Mouse (Mus musculus) neural tube, embryonic 13.5 days (tissue): Measurements from ENCODE around the gene Dgkg. TPM values are rescaled to one million over a fixed set of nuclear protein-coding genes. Genes with fewer than 3 reads are reported as not detected.

Source experiments
- ATAC-seq: fragments of 200-750 bp; cut with Nextera tagmentation; 2 replicates; pipeline ENCODE4 v1.8.0; 2017; ENCODE audit warnings: low read depth, mild to moderate bottlenecking, moderate TSS enrichment, moderate library complexity
- H3K27ac ChIP-seq: fragments of 300-500 bp; sonication (generic); replicated peaks from 2 replicates; pipeline ENCODE4 v1.5.1; 2015; ENCODE audit warnings: moderate library complexity, mild to moderate bottlenecking, inconsistent platforms
- H3K27me3 ChIP-seq: fragments of 300-500 bp; sonication (generic); 2 replicates; pipeline ENCODE4 v1.6.1; 2015; ENCODE audit warnings: mild to moderate bottlenecking, inconsistent platforms
- H3K36me3 ChIP-seq: fragments of 300-500 bp; sonication (generic); 2 replicates; pipeline ENCODE4 v1.6.1; 2015; ENCODE audit warnings: mild to moderate bottlenecking, inconsistent platforms
- H3K4me1 ChIP-seq: fragments of 300-500 bp; sonication (generic); replicated peaks from 2 replicates; pipeline ENCODE4 v1.6.1; 2015; ENCODE audit warnings: inconsistent platforms
- H3K4me2 ChIP-seq: fragments of 300-500 bp; sonication (generic); 2 replicates; pipeline ENCODE4 v1.6.1; 2015; ENCODE audit warnings: inconsistent platforms, mild to moderate bottlenecking, moderate library complexity
- H3K4me3 ChIP-seq: fragments of 300-500 bp; sonication (generic); 2 replicates; pipeline ENCODE4 v1.5.1; 2015; ENCODE audit warnings: mild to moderate bottlenecking, inconsistent platforms
- H3K9ac ChIP-seq: fragments of 300-500 bp; sonication (generic); 2 replicates; pipeline ENCODE4 v1.6.1; 2015; ENCODE audit warnings: moderate library complexity, mild to moderate bottlenecking, inconsistent platforms
- H3K9me3 ChIP-seq: fragments of 300-500 bp; sonication (generic); 2 replicates; pipeline ENCODE4 v1.6.1; 2016; ENCODE audit warnings: inconsistent platforms
- WGBS: fragments of 180-500 bp; shearing (Covaris S2); methylation state at CpG from one replicate; pipeline ENCODE4 v1.1.7; 2015; 5-methylcytosine and 5-hydroxymethylcytosine counted together
- polyA plus RNA-seq: library from polyadenylated mRNA; unstranded; fragments of >200 nt; fragmentation: Nextera tagmentation; extraction: Ambion mirVana; gene quantifications from 2 replicates; pipeline ENCODE4 v1.2.1, GENCODE M21; 2015

The Dgkg gene
- polyA plus RNA-seq, 1 experiment from 2014 or later, result 0.82 TPM

GRCm38 (mm10) chr16:22501855-22502254, 155.2 kb downstream of the Dgkg start:
- no peaks in the 10 kb centered on the region for H3K27me3 ChIP-seq
- H3K9me3 ChIP-seq, result no peaks in the 10 kb centered on the region
- H3K4me2 ChIP-seq, result no peak overlapping the region
- no peak overlapping the region for H3K27ac ChIP-seq
- ATAC-seq, result no peak
- WGBS, result 91% methylated on average over 6 of the region's 6 CpGs
- no peak overlapping the region for H3K4me3 ChIP-seq
- H3K36me3 ChIP-seq, result no peaks in the 10 kb centered on the region
- H3K4me1 ChIP-seq, result 0 out of 2 replicates have a peak, but pooled peaks cover 3% of the 10 kb centered on the region
- H3K9ac ChIP-seq, result no peak overlapping the region

GRCm38 (mm10) chr16:22500561-22500960, 156.5 kb downstream of the Dgkg start:
- H3K36me3 ChIP-seq, result no peaks in the 10 kb centered on the region
- no peak for ATAC-seq
- no peaks in the 10 kb centered on the region for H3K9me3 ChIP-seq
- no peak overlapping the region for H3K9ac ChIP-seq
- no peaks in the 10 kb centered on the region for H3K27me3 ChIP-seq
- H3K4me3 ChIP-seq, result no peak overlapping the region
- WGBS, result 84% methylated on average over 5 of the region's 5 CpGs
- H3K4me2 ChIP-seq, result no peak overlapping the region
- no peak overlapping the region for H3K27ac ChIP-seq
- 0 out of 2 replicates have a peak, but pooled peaks cover 3% of the 10 kb centered on the region for H3K4me1 ChIP-seq

GRCm38 (mm10) chr16:22499951-22500350, 157.1 kb downstream of the Dgkg start:
- H3K27me3 ChIP-seq, result no peaks in the 10 kb centered on the region
- 0 out of 2 replicates have a peak, but pooled peaks cover under 1% of the 10 kb centered on the region for H3K4me1 ChIP-seq
- H3K4me2 ChIP-seq, result no peak overlapping the region
- H3K9me3 ChIP-seq, result no peaks in the 10 kb centered on the region
- no peak for ATAC-seq
- H3K4me3 ChIP-seq, result no peak overlapping the region
- no peaks in the 10 kb centered on the region for H3K36me3 ChIP-seq
- WGBS, result 95% methylated on average over 5 of the region's 5 CpGs
- H3K27ac ChIP-seq, result no peak overlapping the region
- no peak overlapping the region for H3K9ac ChIP-seq

GRCm38 (mm10) chr16:22499447-22499846, 157.6 kb downstream of the Dgkg start:
- 81% methylated on average over 3 of the region's 3 CpGs for WGBS
- H3K4me3 ChIP-seq, result no peak overlapping the region
- H3K9ac ChIP-seq, result no peak overlapping the region
- no peak overlapping the region for H3K4me2 ChIP-seq
- no peaks in the 10 kb centered on the region for H3K4me1 ChIP-seq
- no peaks in the 10 kb centered on the region for H3K36me3 ChIP-seq
- no peaks in the 10 kb centered on the region for H3K9me3 ChIP-seq
- no peak overlapping the region for H3K27ac ChIP-seq
- no peaks in the 10 kb centered on the region for H3K27me3 ChIP-seq
- no peak for ATAC-seq

GRCm38 (mm10) chr16:22497976-22498375, 159.0 kb downstream of the Dgkg start:
- no peak overlapping the region for H3K4me2 ChIP-seq
- H3K27me3 ChIP-seq, result no peaks in the 10 kb centered on the region
- no peak overlapping the region for H3K27ac ChIP-seq
- H3K4me1 ChIP-seq, result no peaks in the 10 kb centered on the region
- H3K9ac ChIP-seq, result no peak overlapping the region
- no peak overlapping the region for H3K4me3 ChIP-seq
- WGBS, result 76% methylated on average over 3 of the region's 3 CpGs
- H3K9me3 ChIP-seq, result no peaks in the 10 kb centered on the region
- H3K36me3 ChIP-seq, result no peaks in the 10 kb centered on the region
- ATAC-seq, result no peak

GRCm38 (mm10) chr16:22495259-22495658, 161.8 kb downstream of the Dgkg start:
- Histone ChIP-seq H3K36me3 (no peaks in the 10 kb centered on the region), H3K4me1 (no peaks in the 10 kb centered on the region), H3K9ac (no peak overlapping the region), H3K27ac (no peak overlapping the region), H3K27me3 (no peaks in the 10 kb centered on the region), H3K4me3 (no peak overlapping the region), H3K9me3 (no peaks in the 10 kb centered on the region), H3K4me2 (no peak overlapping the region)
- 78% methylated on average over 5 of the region's 5 CpGs for WGBS
- no peak for ATAC-seq

GRCm38 (mm10) chr16:22494815-22495214, 162.2 kb downstream of the Dgkg start:
- no peaks in the 10 kb centered on the region for H3K4me1 ChIP-seq
- H3K4me3 ChIP-seq, result no peak overlapping the region
- H3K9ac ChIP-seq, result no peak overlapping the region
- no peak overlapping the region for H3K4me2 ChIP-seq
- no peaks in the 10 kb centered on the region for H3K27me3 ChIP-seq
- no peak for ATAC-seq
- H3K9me3 ChIP-seq, result no peaks in the 10 kb centered on the region
- WGBS, result 82% methylated on average over 5 of the region's 5 CpGs
- no peak overlapping the region for H3K27ac ChIP-seq
- H3K36me3 ChIP-seq, result no peaks in the 10 kb centered on the region

- H3K4me3 ChIP-seq, result no peak overlapping the region
- 72% methylated on average over 4 of the region's 4 CpGs for WGBS
- no peaks in the 10 kb centered on the region for H3K36me3 ChIP-seq
- no peak overlapping the region for H3K27ac ChIP-seq
- H3K4me2 ChIP-seq, result no peak overlapping the region
- H3K9me3 ChIP-seq, result no peaks in the 10 kb centered on the region
- no peak overlapping the region for H3K9ac ChIP-seq
- no peak for ATAC-seq
- H3K4me1 ChIP-seq, result no peaks in the 10 kb centered on the region
- H3K27me3 ChIP-seq, result no peaks in the 10 kb centered on the region
These were observed 163.6 kb downstream of the Dgkg start for GRCm38 (mm10) chr16:22493396-22493795.

GRCm38 (mm10) chr16:22491446-22492166, 165.4 kb downstream of the Dgkg start:
- no peaks in the 10 kb centered on the region for H3K9me3 ChIP-seq
- H3K4me2 ChIP-seq, result no peak overlapping the region
- H3K4me3 ChIP-seq, result no peak overlapping the region
- no peak overlapping the region for H3K27ac ChIP-seq
- H3K9ac ChIP-seq, result no peak overlapping the region
- H3K4me1 ChIP-seq, result no peaks in the 10 kb centered on the region
- WGBS, result 82% methylated on average over 9 of the region's 9 CpGs
- H3K36me3 ChIP-seq, result no peaks in the 10 kb centered on the region
- no peaks in the 10 kb centered on the region for H3K27me3 ChIP-seq
- ATAC-seq, result no peak

- no peak for ATAC-seq
- H3K9me3 ChIP-seq, result no peaks in the 10 kb centered on the region
- H3K9ac ChIP-seq, result no peak overlapping the region
- H3K36me3 ChIP-seq, result no peaks in the 10 kb centered on the region
- H3K27ac ChIP-seq, result no peak overlapping the region
- H3K27me3 ChIP-seq, result no peaks in the 10 kb centered on the region
- 100% methylated on average over 1 of the region's 1 CpGs for WGBS
- no peaks in the 10 kb centered on the region for H3K4me1 ChIP-seq
- H3K4me3 ChIP-seq, result no peak overlapping the region
- H3K4me2 ChIP-seq, result no peak overlapping the region
These were observed 173.1 kb downstream of the Dgkg start for GRCm38 (mm10) chr16:22483900-22484299.

GRCm38 (mm10) chr16:22479322-22479721, 177.7 kb downstream of the Dgkg start:
- ATAC-seq, result no peak
- no peak overlapping the region for H3K4me2 ChIP-seq
- H3K9me3 ChIP-seq, result no peaks in the 10 kb centered on the region
- H3K27ac ChIP-seq, result no peak overlapping the region
- H3K4me3 ChIP-seq, result no peak overlapping the region
- H3K9ac ChIP-seq, result no peak overlapping the region
- 96% methylated on average over 8 of the region's 8 CpGs for WGBS
- no peaks in the 10 kb centered on the region for H3K4me1 ChIP-seq
- H3K36me3 ChIP-seq, result no peaks in the 10 kb centered on the region
- H3K27me3 ChIP-seq, result no peaks in the 10 kb centered on the region

- no peak for ATAC-seq
- H3K27me3 ChIP-seq, result no peaks in the 10 kb centered on the region
- no peaks in the 10 kb centered on the region for H3K4me1 ChIP-seq
- WGBS, result 89% methylated on average over 2 of the region's 2 CpGs
- H3K9me3 ChIP-seq, result no peaks in the 10 kb centered on the region
- H3K36me3 ChIP-seq, result no peaks in the 10 kb centered on the region
- H3K4me2 ChIP-seq, result no peak overlapping the region
- no peak overlapping the region for H3K9ac ChIP-seq
- H3K4me3 ChIP-seq, result no peak overlapping the region
- H3K27ac ChIP-seq, result no peak overlapping the region
These were observed 185.3 kb downstream of the Dgkg start for GRCm38 (mm10) chr16:22471728-22472127.

GRCm38 (mm10) chr16:22469385-22469784, 187.6 kb downstream of the Dgkg start:
- Histone ChIP-seq H3K9ac (no peak overlapping the region), H3K4me2 (no peak overlapping the region), H3K4me1 (no peaks in the 10 kb centered on the region), H3K9me3 (no peaks in the 10 kb centered on the region), H3K27me3 (no peaks in the 10 kb centered on the region), H3K27ac (no peak overlapping the region), H3K4me3 (no peak overlapping the region), H3K36me3 (no peaks in the 10 kb centered on the region)
- 87% methylated on average over 11 of the region's 11 CpGs for WGBS
- no peak for ATAC-seq
